Mouse (Mus musculus) CD4-positive, CD25-positive, alpha-beta regulatory T cell, adult 2 months (primary cell): Measurements from ENCODE around the gene Lrp5.

Experiments
- DNase-seq: peaks from one replicate; pipeline ENCODE4 v3.0.0-alpha.2; 2012; ENCODE audit warnings: low read depth, low spot score

Gene Lrp5

GRCm38 (mm10) chr19:3556169-3556827 lies 130.1 kb downstream of the Lrp5 start:
- no peak for DNase-seq

- DNase-seq, result no peak
Measured at GRCm38 (mm10) chr19:3554785-3555184, 131.6 kb downstream of the Lrp5 start.

GRCm38 (mm10) chr19:3551573-3552159 lies 134.7 kb downstream of the Lrp5 start:
- no peak for DNase-seq

GRCm38 (mm10) chr19:3550101-3550500 lies 136.3 kb downstream of the Lrp5 start:
- no peak for DNase-seq

GRCm38 (mm10) chr19:3549263-3549662 lies 137.1 kb downstream of the Lrp5 start:
- no peak for DNase-seq

- DNase-seq, result no peak
Measured at GRCm38 (mm10) chr19:3548311-3548710, 138.1 kb downstream of the Lrp5 start.

- no peak for DNase-seq
Measured at GRCm38 (mm10) chr19:3544995-3545394, 141.4 kb downstream of the Lrp5 start.

GRCm38 (mm10) chr19:3542591-3542990 lies 143.8 kb downstream of the Lrp5 start:
- DNase-seq, result no peak

- no peak for DNase-seq
Measured at GRCm38 (mm10) chr19:3540997-3541396, 145.4 kb downstream of the Lrp5 start.

GRCm38 (mm10) chr19:3540254-3540653 lies 146.1 kb downstream of the Lrp5 start:
- no peak for DNase-seq

- no peak for DNase-seq
Measured at GRCm38 (mm10) chr19:3539456-3539855, 146.9 kb downstream of the Lrp5 start.

- no peak for DNase-seq
Measured at GRCm38 (mm10) chr19:3537658-3538057, 148.7 kb downstream of the Lrp5 start.

GRCm38 (mm10) chr19:3534945-3535344 lies 151.4 kb downstream of the Lrp5 start:
- DNase-seq, result no peak
